Mouse (Mus musculus): ENCODE measurements around the gene Myrip. TPM values are rescaled to one million over a fixed set of nuclear protein-coding genes. Genes with fewer than 3 reads are reported as not detected.

Gene Myrip
- total RNA-seq, 2 experiments from 2014 or later = 0.97 to 4.5 TPM

GRCm38 (mm10) chr9:120338172-120338571 is 36.9 kb downstream of the Myrip start:
- no peak for DNase-seq

GRCm38 (mm10) chr9:120339975-120340695 is 38.8 kb downstream of the Myrip start:
- peak; percentile 47 for DNase-seq

GRCm38 (mm10) chr9:120343123-120343790 is 41.9 kb downstream of the Myrip start:
- no peak for DNase-seq

DNA sequence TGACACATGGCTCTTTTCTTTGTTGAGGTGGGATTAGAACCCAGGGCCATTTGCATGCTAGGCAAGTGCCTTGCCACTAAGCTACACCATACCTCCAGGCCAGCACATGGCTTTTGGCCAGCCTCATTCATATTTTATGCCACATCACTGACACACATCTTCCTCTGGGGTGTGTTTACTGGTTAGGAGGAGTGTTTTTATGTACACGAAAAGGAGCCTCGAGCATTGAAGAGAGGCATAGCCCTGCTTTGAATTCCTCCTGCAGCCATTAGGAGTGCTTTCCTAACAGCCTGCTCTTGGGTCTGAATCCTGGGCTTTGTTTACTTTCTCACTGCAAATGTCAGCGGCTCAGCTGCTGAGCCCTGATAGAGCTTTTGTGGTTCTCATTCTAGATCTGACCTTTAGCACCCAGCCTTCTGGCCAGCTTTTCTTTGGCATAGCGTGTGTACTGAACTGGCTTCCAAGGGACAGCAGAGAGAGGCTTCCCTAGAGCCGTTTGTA is 44.4 kb downstream of the Myrip start:
- peak; percentile 72 for DNase-seq

DNA sequence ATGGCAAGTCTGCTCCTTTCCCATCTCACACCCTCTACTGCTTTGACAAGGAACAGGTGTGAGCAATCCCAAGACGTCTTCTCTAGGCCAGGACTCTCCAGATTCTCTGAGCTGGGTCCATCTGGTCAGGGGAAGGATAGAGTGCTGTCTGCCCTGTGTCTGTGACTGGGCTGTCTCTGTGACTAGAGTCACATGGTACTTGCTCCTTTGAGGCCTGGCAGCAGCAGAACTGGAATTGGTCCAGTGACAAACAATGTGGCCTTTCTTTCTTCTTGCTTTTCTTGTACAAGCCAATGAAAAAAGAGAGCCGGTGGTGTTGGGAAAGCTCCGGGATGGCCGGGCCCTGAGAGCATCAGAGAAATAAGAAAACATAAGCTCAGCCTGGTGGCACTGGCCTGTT is 47.8 kb downstream of the Myrip start:
- peak; percentile 14 for DNase-seq

DNA sequence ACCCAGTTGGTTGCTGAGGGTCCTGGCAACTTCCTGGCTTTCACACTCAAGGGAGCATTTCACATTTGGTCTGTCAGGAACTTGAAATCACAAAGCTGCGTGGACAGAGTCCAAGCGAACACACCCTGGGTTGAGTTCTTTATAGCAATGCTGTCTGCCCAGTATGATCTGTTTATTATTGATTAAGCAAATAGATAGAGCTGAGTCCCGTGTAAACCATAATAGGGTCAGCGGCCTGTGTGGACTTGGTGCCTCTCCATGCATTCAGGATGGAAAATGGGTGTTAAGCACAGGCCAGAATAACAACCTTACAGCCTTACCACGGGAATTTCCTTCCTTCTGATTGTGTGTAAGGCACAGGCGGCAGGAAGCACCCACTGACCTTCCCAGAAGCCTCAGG is 49.0 kb downstream of the Myrip start:
- peak; percentile 24 for DNase-seq

- no peak for DNase-seq
Observed at GRCm38 (mm10) chr9:120351061-120351460, 49.7 kb downstream of the Myrip start.

GRCm38 (mm10) chr9:120351474-120351873 is 50.2 kb downstream of the Myrip start:
- DNase-seq = no peak

DNA sequence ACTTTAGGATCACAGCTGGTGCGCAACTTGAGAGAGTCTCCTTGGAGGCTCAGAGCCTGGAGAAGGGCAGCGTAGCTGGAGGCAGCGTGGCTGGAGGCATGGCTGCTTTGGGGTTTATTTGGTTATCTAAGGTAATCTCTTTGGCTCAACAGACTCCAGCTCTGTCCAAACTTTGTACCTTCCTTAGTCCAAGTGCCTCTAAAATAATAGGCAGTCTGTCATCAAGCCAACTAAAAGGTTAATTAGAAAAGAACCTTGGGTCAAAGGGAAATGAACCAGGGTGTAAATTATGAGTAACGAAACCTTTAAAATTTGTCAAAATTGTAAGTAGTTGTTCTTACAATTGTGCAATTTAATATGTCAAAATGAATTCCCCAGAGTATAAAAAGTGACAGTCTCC is 51.7 kb downstream of the Myrip start:
- no peak for DNase-seq

DNA sequence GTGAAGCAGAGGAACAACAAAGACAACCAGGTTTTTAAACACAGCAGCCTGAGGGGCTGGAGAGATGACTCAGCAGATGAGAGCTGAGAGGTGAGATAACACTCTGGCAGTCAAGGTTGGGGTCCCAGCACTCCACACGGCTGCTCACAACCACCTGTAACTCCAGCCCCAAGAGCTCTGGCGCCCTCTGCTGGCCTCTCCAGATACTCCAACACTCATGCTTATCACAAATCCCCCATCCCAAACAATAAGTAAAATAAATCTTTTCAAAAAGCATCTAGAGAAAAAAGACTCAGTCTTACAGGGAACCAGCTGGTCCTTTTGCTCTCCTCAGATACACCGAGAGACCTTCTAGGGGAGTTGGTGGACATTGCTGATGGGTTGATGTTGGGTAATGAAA is 52.7 kb downstream of the Myrip start:
- no peak for DNase-seq

GRCm38 (mm10) chr9:120354550-120355345 is 53.4 kb downstream of the Myrip start:
- DNase-seq = no peak

- DNase-seq = no peak
Observed at GRCm38 (mm10) chr9:120356490-120356889, 55.2 kb downstream of the Myrip start.

DNA sequence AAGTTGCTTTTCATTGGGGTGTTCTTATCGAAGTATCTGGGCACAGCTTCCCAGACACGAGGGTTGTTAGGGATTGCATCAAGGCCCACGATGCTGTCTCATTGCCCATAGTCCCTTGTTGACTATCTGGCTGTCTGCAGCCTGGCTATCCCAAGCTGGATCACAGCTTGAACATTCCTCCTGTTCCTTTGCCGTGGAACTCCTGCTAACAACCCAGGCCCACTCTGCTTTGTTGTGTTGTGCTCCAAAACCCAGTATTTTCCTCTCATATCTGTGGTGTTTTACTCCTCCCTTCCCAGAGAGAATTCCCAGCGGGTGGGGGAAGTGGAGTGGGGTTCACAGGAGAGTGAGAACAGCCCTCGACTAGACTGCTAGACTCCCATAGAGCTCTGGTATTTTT is 56.7 kb downstream of the Myrip start:
- DNase-seq = no peak

DNA sequence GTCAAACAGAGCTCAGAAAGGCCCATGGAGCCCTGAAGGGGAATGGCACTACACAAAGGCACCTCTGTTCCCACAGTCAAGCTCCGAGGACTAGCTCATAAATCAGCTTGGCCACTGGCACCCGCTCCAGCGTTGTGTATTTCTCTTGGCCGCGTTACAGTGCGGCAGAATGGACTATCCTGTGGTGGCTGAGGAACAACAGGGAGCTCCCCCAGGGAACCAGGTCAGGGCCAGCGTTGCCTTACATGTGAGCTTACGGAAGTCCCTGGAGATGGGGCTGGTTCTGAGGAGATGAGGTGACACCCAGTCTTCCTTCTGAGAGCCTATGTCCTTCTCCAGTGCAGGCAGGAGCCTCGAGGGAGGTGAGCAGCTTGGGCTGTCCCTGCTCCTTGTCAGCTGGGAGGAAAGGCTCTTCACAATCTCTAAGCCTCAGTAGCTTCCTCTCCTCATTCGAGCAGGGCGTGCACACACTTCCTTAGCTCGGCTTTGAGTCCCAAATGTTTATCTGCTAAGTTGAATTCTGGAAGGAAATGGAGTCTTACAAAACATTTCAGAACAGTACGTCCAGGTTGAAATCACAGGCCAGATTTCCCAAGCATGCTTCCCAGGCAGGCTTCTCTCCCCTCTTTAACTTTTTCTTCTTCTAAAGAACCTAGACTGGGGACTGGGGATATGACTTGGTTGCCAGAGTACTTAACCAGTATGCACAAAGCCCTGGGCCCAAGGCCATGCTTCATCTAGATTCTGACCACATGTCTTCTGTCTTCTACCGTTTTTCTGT is 59.3 kb downstream of the Myrip start:
- peak; percentile 71 for DNase-seq

DNA sequence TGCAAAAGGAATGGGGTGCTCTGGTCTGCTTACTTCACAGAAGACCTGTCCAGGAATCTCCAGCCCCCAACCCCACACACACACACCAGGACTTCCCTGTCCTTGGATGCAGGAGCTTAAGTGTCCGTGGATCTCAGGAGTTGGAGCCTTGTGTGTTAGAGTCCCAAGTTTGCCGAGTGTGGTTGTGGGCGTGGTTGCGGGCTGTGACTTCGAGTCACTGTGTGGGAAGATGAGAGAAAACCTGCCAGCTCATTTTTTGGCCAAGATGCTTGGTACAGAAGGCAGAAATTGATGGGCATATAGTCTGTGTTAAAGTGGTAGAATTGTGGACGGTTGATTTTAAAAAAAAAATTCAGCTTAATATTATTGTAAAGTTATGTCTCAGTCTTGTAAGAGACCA is 60.3 kb downstream of the Myrip start:
- DNase-seq = no peak

GRCm38 (mm10) chr9:120362684-120363083 is 61.4 kb downstream of the Myrip start:
- DNase-seq = no peak

DNA sequence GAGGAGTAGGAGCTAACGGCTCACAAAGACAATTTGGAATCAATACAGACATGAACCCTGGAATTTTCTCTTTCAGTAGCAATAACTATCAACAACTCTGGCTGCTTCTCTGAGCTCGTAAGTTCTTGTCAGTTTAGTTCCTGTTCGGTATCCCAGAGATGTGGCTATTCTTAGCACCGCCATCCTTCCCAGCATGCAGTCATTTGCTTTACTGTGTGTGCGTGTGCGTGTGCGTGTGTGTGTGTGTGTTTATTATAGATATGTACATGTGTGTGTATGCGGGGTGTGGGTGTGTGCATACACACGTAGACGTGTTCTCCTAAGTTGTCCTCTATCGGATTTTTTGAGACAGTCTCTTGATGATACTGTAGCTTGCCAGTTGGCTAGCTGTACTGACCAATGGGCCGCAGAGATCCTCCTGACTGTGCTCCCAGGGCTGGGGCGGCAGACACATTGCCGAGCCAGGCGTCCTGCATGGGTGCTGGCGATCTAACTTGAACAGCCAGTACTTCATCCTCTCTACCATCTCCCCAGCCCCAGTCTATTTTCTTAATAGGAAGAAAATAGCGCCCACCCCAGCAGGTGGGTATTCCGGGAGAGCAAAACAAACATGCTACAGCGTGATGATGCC is 63.5 kb downstream of the Myrip start:
- no peak for DNase-seq

GRCm38 (mm10) chr9:120367526-120367925 is 66.2 kb downstream of the Myrip start:
- DNase-seq = no peak

- DNase-seq = no peak
Observed at GRCm38 (mm10) chr9:120371633-120372032, 70.3 kb downstream of the Myrip start.

GRCm38 (mm10) chr9:120372347-120372746 is 71.0 kb downstream of the Myrip start:
- no peak for DNase-seq

- DNase-seq = peak; percentile 28
Observed at GRCm38 (mm10) chr9:120377726-120378125, 76.4 kb downstream of the Myrip start.

DNA sequence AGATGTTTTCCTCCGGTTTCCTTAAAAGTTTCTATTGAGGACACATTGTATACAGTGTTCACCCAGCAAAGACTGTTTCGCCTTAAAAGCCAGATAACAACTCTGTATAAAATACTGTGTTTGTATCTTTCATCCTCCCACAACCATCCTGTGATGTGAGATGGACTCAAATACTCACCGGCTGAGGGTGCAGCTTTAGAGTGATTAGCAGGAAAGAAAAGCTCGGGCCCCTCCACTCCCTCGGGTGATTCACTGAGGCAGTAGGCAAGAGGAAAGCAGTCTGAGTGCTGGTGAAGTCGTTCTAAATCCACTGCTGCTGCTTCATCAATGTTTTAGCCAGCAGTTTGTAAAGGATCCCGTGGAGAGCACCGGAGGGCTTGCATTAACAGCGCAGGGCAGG is 93.9 kb downstream of the Myrip start:
- no peak for DNase-seq

All from gastrocnemius, postnatal 25 days (tissue).